Mouse (Mus musculus): ENCODE data around the gene Clip3.

- TF ChIP-seq POLR2A (IDR thresholded peaks at IDR 0.05; ENCODE audit: borderline replicate concordance, extremely low read depth, insufficient read depth, insufficient read length, poor library complexity, severe bottlenecking) = no peak
- no peak for TF ChIP-seq CTCF (IDR thresholded peaks at IDR 0.05; ENCODE audit: borderline replicate concordance, extremely low read depth, insufficient read depth, insufficient read length)
Measured at GRCm38 (mm10) chr7:30328379-30328778, 36.9 kb downstream of the Clip3 start.
